Mouse (Mus musculus) erythroblast, embryonic 14.5 days (primary cell): ENCODE data around the gene Retnla.

Experiments used
- GATA1 ChIP-seq: IDR thresholded peaks from 2 replicates; pipeline ENCODE4 v1.6.1; 2012; ENCODE audit warnings: low read length, inconsistent platforms, mixed read lengths
- TAL1 ChIP-seq: IDR thresholded peaks from 3 replicates; pipeline ENCODE4 v1.6.1; 2012; ENCODE audit warnings: low read length, inconsistent platforms, mixed read lengths

DNA sequence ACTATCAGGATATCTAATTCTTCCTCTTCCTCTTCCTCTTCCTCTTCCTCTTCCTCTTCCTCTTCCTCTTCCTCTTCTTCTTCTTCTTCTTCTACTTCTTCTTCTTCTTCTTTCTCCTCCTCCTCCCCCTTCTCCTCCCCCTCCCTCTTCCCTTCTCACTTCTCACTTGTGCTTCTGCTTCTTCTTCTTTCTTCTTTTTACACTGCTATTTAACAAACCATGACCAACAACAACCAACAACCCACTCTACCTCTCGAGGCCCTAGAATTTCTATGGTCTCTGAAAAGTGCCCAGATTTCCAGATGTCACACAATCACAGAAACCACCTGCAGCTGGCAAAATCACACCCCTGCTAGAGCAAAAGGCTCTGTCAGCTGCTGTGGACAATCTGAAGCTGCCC is 14.7 kb upstream of the Retnla start:
- no peak for TF ChIP-seq GATA1
- TF ChIP-seq TAL1, result no peak
